In genomic region chr4:118016323-118016911, GRCm38 (mm10) we compare ENCODE assay signal across 18 mouse cellular contexts.
DNase-seq lines count a peak whose midpoint lies in the region; ATAC-seq and TF ChIP-seq lines count a peak whose summit lies in the region.
"Had no signal": no experiment of that assay in that cellular context is flagged by ENCODE, and none has a peak within 500 bp of the region (broad histone marks: within the 10 kb centered on the region; RNA-seq: fewer than 3 reads in every experiment).

No protein-coding gene starts in this region.

- H3K27ac ChIP-seq in forebrain, embryonic 11.5 days (ENCODE audit: low read depth, low read length), result peak overlapping the region; percentile 12; the same call in 1 of the 2 replicates
- no peak overlapping the region for H3K27ac ChIP-seq in forebrain, postnatal 0 days (ENCODE audit: low read depth, low read length)
- H3K27ac ChIP-seq in kidney, adult 2 months (ENCODE audit: insufficient read depth, low read depth, low read length), result no peak overlapping the region
- H3K27ac ChIP-seq: hindbrain, embryonic 15.5 days; liver, embryonic 13.5 days; stomach, postnatal 0 days had no signal

- in situ Hi-C loops in Patski (cut with MboI; ENCODE audit: low pct_unique_long_range_greater_than_20kb), result no loop called here

- WGBS in forebrain, embryonic 11.5 days, result 91% methylated on average over 10 of the region's 10 CpGs
- 67% methylated on average over 10 of the region's 10 CpGs for WGBS in forebrain, postnatal 0 days
- 84% methylated on average over 10 of the region's 10 CpGs for WGBS in kidney, adult 2 months

- ATAC-seq in forebrain, embryonic 11.5 days (replicated peaks; ENCODE audit: low FRiP score), result no peak
- ATAC-seq in forebrain, postnatal 0 days, result no peak
- peak; percentile 10 for ATAC-seq in Patski
- ATAC-seq: forebrain, embryonic 14.5 days had no signal

- no peak overlapping the region for H3K4me2 ChIP-seq in forebrain, embryonic 11.5 days (ENCODE audit: low read depth, low read length, severe bottlenecking)
- H3K4me2 ChIP-seq in forebrain, postnatal 0 days (ENCODE audit: low read depth), result no peak overlapping the region
- H3K4me2 ChIP-seq: heart, embryonic 12.5 days; hindbrain, embryonic 15.5 days; liver, embryonic 13.5 days had no signal

- no peaks in the 10 kb centered on the region for H3K9me3 ChIP-seq in forebrain, embryonic 11.5 days (ENCODE audit: control insufficient read depth, low read length)
- H3K9me3 ChIP-seq in forebrain, postnatal 0 days (ENCODE audit: low read length), result no peaks in the 10 kb centered on the region
- H3K9me3 ChIP-seq: G1E; heart, embryonic 12.5 days; hindbrain, embryonic 15.5 days; limb, embryonic 10.5 days; liver, embryonic 13.5 days had no signal

- no peak for TF ChIP-seq POLR2A in kidney, adult 2 months (IDR thresholded peaks at IDR 0.05; ENCODE audit: low read depth, low read length)

- no peak overlapping the region for H3K4me3 ChIP-seq in forebrain, embryonic 11.5 days (ENCODE audit: low read depth, low read length)
- H3K4me3 ChIP-seq in forebrain, postnatal 0 days (ENCODE audit: low read depth, low read length), result no peak overlapping the region
- no peak overlapping the region for H3K4me3 ChIP-seq in kidney, adult 2 months (ENCODE audit: insufficient read depth, low read depth, low read length)
- H3K4me3 ChIP-seq: heart, embryonic 12.5 days; hindbrain, embryonic 15.5 days; limb, embryonic 10.5 days; liver, embryonic 13.5 days had no signal

- H3K4me1 ChIP-seq in forebrain, embryonic 11.5 days (replicated peaks; ENCODE audit: control insufficient read depth, insufficient read depth, low read length), result peaks cover 5% of the 10 kb centered on the region; the same call in 1 of the 2 replicates
- no peaks in the 10 kb centered on the region; the same call in 1 of the 2 replicates for H3K4me1 ChIP-seq in forebrain, postnatal 0 days (ENCODE audit: insufficient read depth)
- no peaks in the 10 kb centered on the region for H3K4me1 ChIP-seq in kidney, adult 2 months (ENCODE audit: control insufficient read depth, insufficient read depth, low read length)

- intact Hi-C loops in left cerebral cortex, postnatal 4 days (cut with DNase I), result no loop called here

- H3K9ac ChIP-seq in forebrain, embryonic 11.5 days (ENCODE audit: low read length), result no peak overlapping the region
- H3K9ac ChIP-seq in forebrain, postnatal 0 days, result no peak overlapping the region
- H3K9ac ChIP-seq: heart, embryonic 12.5 days; hindbrain, embryonic 15.5 days; liver, embryonic 13.5 days had no signal

- CTCF ChIA-PET in Patski (lab: Charles Lee), result no interaction called here

- no peaks in the 10 kb centered on the region; the same call in 1 of the 2 replicates for H3K36me3 ChIP-seq in forebrain, embryonic 11.5 days (ENCODE audit: control insufficient read depth, insufficient read depth, low read length)
- 0 out of 2 replicates have a peak, but pooled peaks cover 3% of the 10 kb centered on the region for H3K36me3 ChIP-seq in forebrain, postnatal 0 days (ENCODE audit: insufficient read depth)
- H3K36me3 ChIP-seq in kidney, adult 2 months (ENCODE audit: control insufficient read depth, insufficient read depth, low read length), result no peaks in the 10 kb centered on the region
- H3K36me3 ChIP-seq: heart, embryonic 12.5 days; hindbrain, embryonic 15.5 days; liver, embryonic 13.5 days had no signal

- H3K27me3 ChIP-seq in forebrain, embryonic 11.5 days (ENCODE audit: control insufficient read depth, insufficient read depth, low read length), result no peaks in the 10 kb centered on the region
- H3K27me3 ChIP-seq in forebrain, postnatal 0 days (ENCODE audit: insufficient read depth, low read length), result no peaks in the 10 kb centered on the region
- H3K27me3 ChIP-seq in Patski, result no peaks in the 10 kb centered on the region
- no peaks in the 10 kb centered on the region for H3K27me3 ChIP-seq in kidney, adult 2 months (replicated peaks; ENCODE audit: control insufficient read depth, insufficient read depth, low read length)
- H3K27me3 ChIP-seq: heart, embryonic 12.5 days; hindbrain, embryonic 15.5 days; liver, embryonic 13.5 days had no signal

- no peak for DNase-seq in forebrain, embryonic 11.5 days (ENCODE audit: low spot score)
- DNase-seq in forebrain, postnatal 0 days, result no peak
- DNase-seq in left cerebral cortex, postnatal 4 days, result peak; percentile 38
- no peak for DNase-seq in left cerebral cortex, adult 11 months (ENCODE audit: low spot score)
- no peak for DNase-seq in Patski (ENCODE audit: low read depth, low spot score)
- peak; percentile 28 for DNase-seq in lung, postnatal 14 days
- DNase-seq in adrenal gland, adult (ENCODE audit: inconsistent age in 2 of 2, low spot score in 1 of 2), result no peak
- no peak for DNase-seq in kidney, adult 2 months
- DNase-seq: kidney, postnatal 14 days; layer of hippocampus, adult 9-11 months; liver, embryonic 13.5 days; thymus, postnatal 4 days had no signal

- TF ChIP-seq CTCF in forebrain, postnatal 0 days (IDR thresholded peaks at IDR 0.05; ENCODE audit: low read depth), result no peak
- no peak for TF ChIP-seq CTCF in Patski (IDR thresholded peaks at IDR 0.05)
- TF ChIP-seq CTCF in kidney, adult 2 months (conservative IDR thresholded peaks at IDR 0.05; ENCODE audit: insufficient read depth, insufficient read length, low read depth, low read length), result no peak

- POLR2A ChIA-PET in Patski (lab: Charles Lee), result interaction anchor here (0.7 to 1.4 kb wide), 3 partner anchors 18 to 102 kb away, joined by 3 to 4 read pairs (median 3); no protein-coding TSS in a partner anchor

Comparison
In these comparisons a context has a peak if more than half of its experiments do, and no peak if none do; other contexts are left out.
1. DNase-seq: peak in left cerebral cortex, postnatal 4 days (single experiment) and lung, postnatal 14 days (single experiment); none in forebrain, embryonic 11.5 days (single experiment), forebrain, postnatal 0 days (single experiment), left cerebral cortex, adult 11 months (single experiment), Patski (single experiment), adrenal gland, adult (0 of 2) and kidney, adult 2 months (single experiment).